Mouse (Mus musculus): Measurements from ENCODE around the gene Gm44973.

- no peak for TF ChIP-seq CTCF (IDR thresholded peaks at IDR 0.05; ENCODE audit: borderline replicate concordance, insufficient read depth, low read depth, low read length)
- no peak for TF ChIP-seq POLR2A (IDR thresholded peaks at IDR 0.05; ENCODE audit: borderline replicate concordance, insufficient read depth, low read length)
These were observed 37.6 kb downstream of the Gm44973 start for GRCm38 (mm10) chr7:5052931-5053343.
